Mouse (Mus musculus): Measurements from ENCODE around the gene Sez6l2. TPM values are rescaled to one million over a fixed set of nuclear protein-coding genes. Genes with fewer than 3 reads are reported as not detected.

The Sez6l2 gene
- polyA plus RNA-seq, 1 experiment from 2014 or later = 35.1 TPM

GRCm38 (mm10) chr7:127011717-127012116, 61.4 kb downstream of the Sez6l2 start:
- no peak overlapping the region for H3K27ac ChIP-seq (replicated peaks)
- 73% methylated on average over 2 of the region's 2 CpGs for WGBS
- no peak overlapping the region for H3K4me3 ChIP-seq
- no peaks in the 10 kb centered on the region for H3K27me3 ChIP-seq
- H3K9ac ChIP-seq = no peak overlapping the region
- ATAC-seq (ENCODE audit: low read depth) = no peak
- peaks cover 43% of the 10 kb centered on the region for H3K4me1 ChIP-seq (replicated peaks)
- peaks cover 38% of the 10 kb centered on the region for H3K36me3 ChIP-seq
- no peak overlapping the region for H3K4me2 ChIP-seq
- no peaks in the 10 kb centered on the region for H3K9me3 ChIP-seq

GRCm38 (mm10) chr7:127012374-127012773, 62.0 kb downstream of the Sez6l2 start:
- Histone ChIP-seq H3K4me1 (replicated peaks) (peaks cover 44% of the 10 kb centered on the region), H3K9me3 (no peaks in the 10 kb centered on the region), H3K9ac (no peak overlapping the region), H3K27me3 (no peaks in the 10 kb centered on the region), H3K4me2 (no peak overlapping the region), H3K4me3 (no peak overlapping the region), H3K27ac (replicated peaks) (no peak overlapping the region), H3K36me3 (peaks cover 38% of the 10 kb centered on the region)
- WGBS = 89% methylated on average over 6 of the region's 6 CpGs
- no peak for ATAC-seq (ENCODE audit: low read depth)

GRCm38 (mm10) chr7:127012845-127013244, 62.5 kb downstream of the Sez6l2 start:
- Histone ChIP-seq H3K4me2 (no peak overlapping the region), H3K4me3 (no peak overlapping the region), H3K36me3 (peaks cover 38% of the 10 kb centered on the region), H3K9me3 (no peaks in the 10 kb centered on the region), H3K27me3 (no peaks in the 10 kb centered on the region), H3K27ac (replicated peaks) (no peak overlapping the region), H3K4me1 (replicated peaks) (peaks cover 49% of the 10 kb centered on the region), H3K9ac (no peak overlapping the region)
- WGBS = 96% methylated on average over 10 of the region's 10 CpGs
- ATAC-seq (ENCODE audit: low read depth) = no peak

- WGBS = 95% methylated on average over 6 of the region's 6 CpGs
Measured at GRCm38 (mm10) chr7:127013385-127013784, 63.0 kb downstream of the Sez6l2 start.

GRCm38 (mm10) chr7:127014320-127014719, 64.0 kb downstream of the Sez6l2 start, which contains the start of gene Mvp:
Gene Mvp (minus strand): TSS chr7:127014621.
- no peak for ATAC-seq (ENCODE audit: low read depth)
- Histone ChIP-seq H3K36me3 (peaks cover 38% of the 10 kb centered on the region), H3K4me1 (replicated peaks) (peaks cover 50% of the 10 kb centered on the region), H3K4me2 (peak within 1 kb of the TSS; percentile 92), H3K4me3 (peak within 1 kb of the TSS; percentile 79), H3K27me3 (no peaks in the 10 kb centered on the region), H3K9me3 (no peaks in the 10 kb centered on the region), H3K9ac (peak within 1 kb of the TSS; percentile 52), H3K27ac (replicated peaks) (no peak within 1 kb of the TSS)
- 63% methylated on average over 11 of the region's 11 CpGs for WGBS

More at GRCm38 (mm10) chr7:127013385-127013784, 63.0 kb downstream of the Sez6l2 start:
- H3K4me2 ChIP-seq = no peak overlapping the region; the same call in 1 of the 2 replicates
- peaks cover 50% of the 10 kb centered on the region for H3K4me1 ChIP-seq (replicated peaks)
- ATAC-seq (ENCODE audit: low read depth) = no peak
- no peaks in the 10 kb centered on the region for H3K9me3 ChIP-seq
- no peak overlapping the region for H3K4me3 ChIP-seq
- peaks cover 38% of the 10 kb centered on the region for H3K36me3 ChIP-seq
- no peak overlapping the region for H3K9ac ChIP-seq
- H3K27ac ChIP-seq (replicated peaks) = no peak overlapping the region
- H3K27me3 ChIP-seq = no peaks in the 10 kb centered on the region

- Histone ChIP-seq H3K4me3 (peak overlapping the region; percentile 79), H3K27me3 (no peaks in the 10 kb centered on the region), H3K27ac (replicated peaks) (no peak overlapping the region), H3K36me3 (peaks cover 38% of the 10 kb centered on the region), H3K9me3 (no peaks in the 10 kb centered on the region), H3K4me1 (replicated peaks) (peaks cover 57% of the 10 kb centered on the region), H3K4me2 (peak overlapping the region; percentile 92), H3K9ac (0 out of 2 replicates have a peak overlapping the region, but pooled peaks have one; percentile 12)
- 98% methylated on average over 12 of the region's 12 CpGs for whole genome bisulfite sequencing
- ATAC-seq (ENCODE audit: low read depth) = no peak
Measured at GRCm38 (mm10) chr7:127014993-127015392, 64.6 kb downstream of the Sez6l2 start.

GRCm38 (mm10) chr7:127016081-127016480, 65.7 kb downstream of the Sez6l2 start:
- no peaks in the 10 kb centered on the region for H3K9me3 ChIP-seq
- H3K27me3 ChIP-seq = no peaks in the 10 kb centered on the region
- H3K9ac ChIP-seq = peak overlapping the region; percentile 96
- H3K4me2 ChIP-seq = peak overlapping the region; percentile 92
- WGBS = 1% methylated on average over 10 of the region's 10 CpGs
- peaks cover 35% of the 10 kb centered on the region for H3K36me3 ChIP-seq
- peak overlapping the region; percentile 79 for H3K4me3 ChIP-seq
- H3K4me1 ChIP-seq (replicated peaks) = peaks cover 67% of the 10 kb centered on the region
- peak; percentile 14; the same call in 1 of the 2 replicates for ATAC-seq (ENCODE audit: low read depth)
- peak overlapping the region; percentile 97 for H3K27ac ChIP-seq (replicated peaks)

GRCm38 (mm10) chr7:127016481-127016485, 65.9 kb downstream of the Sez6l2 start, which contains the start of gene Pagr1b:
Gene Pagr1b (minus strand): TSS chr7:127016484.
- Histone ChIP-seq H3K4me1 (replicated peaks) (peaks cover 69% of the 10 kb centered on the region), H3K27me3 (no peaks in the 10 kb centered on the region), H3K27ac (replicated peaks) (peak within 1 kb of the TSS; percentile 97), H3K4me2 (peak within 1 kb of the TSS; percentile 92), H3K4me3 (peak within 1 kb of the TSS; percentile 79), H3K9ac (peak within 1 kb of the TSS; percentile 96), H3K36me3 (peaks cover 35% of the 10 kb centered on the region), H3K9me3 (no peaks in the 10 kb centered on the region)
- no peak for ATAC-seq (ENCODE audit: low read depth)

- 0% methylated on average over 22 of the region's 22 CpGs for WGBS
- H3K4me3 ChIP-seq = peak overlapping the region; percentile 79
- peaks cover 72% of the 10 kb centered on the region for H3K4me1 ChIP-seq (replicated peaks)
- H3K9ac ChIP-seq = peak overlapping the region; percentile 96
- ATAC-seq (ENCODE audit: low read depth) = peak; percentile 48
- no peaks in the 10 kb centered on the region for H3K9me3 ChIP-seq
- H3K4me2 ChIP-seq = peak overlapping the region; percentile 92
- peak overlapping the region; percentile 97 for H3K27ac ChIP-seq (replicated peaks)
- H3K36me3 ChIP-seq = peaks cover 35% of the 10 kb centered on the region
- H3K27me3 ChIP-seq = no peaks in the 10 kb centered on the region
Measured at GRCm38 (mm10) chr7:127016486-127016938, 66.1 kb downstream of the Sez6l2 start.

- Histone ChIP-seq H3K36me3 (peaks cover 40% of the 10 kb centered on the region), H3K9me3 (no peaks in the 10 kb centered on the region), H3K27ac (replicated peaks) (peak within 1 kb of the TSS; percentile 97), H3K4me1 (replicated peaks) (peaks cover 79% of the 10 kb centered on the region), H3K9ac (peak within 1 kb of the TSS; percentile 96), H3K4me2 (peak within 1 kb of the TSS; percentile 92), H3K27me3 (no peaks in the 10 kb centered on the region), H3K4me3 (peak within 1 kb of the TSS; percentile 79)
- ATAC-seq (ENCODE audit: low read depth) = peak; percentile 77
- 4% methylated on average over 39 of the region's 39 CpGs for WGBS
Measured at GRCm38 (mm10) chr7:127016971-127017949, 66.9 kb downstream of the Sez6l2 start, which contains the start of gene Pagr1a. Gene Pagr1a (minus strand): TSS chr7:127017352.

GRCm38 (mm10) chr7:127017950-127018345, 67.6 kb downstream of the Sez6l2 start:
- no peaks in the 10 kb centered on the region for H3K27me3 ChIP-seq
- H3K9ac ChIP-seq = peak overlapping the region; percentile 82
- H3K27ac ChIP-seq (replicated peaks) = peak overlapping the region; percentile 97
- no peaks in the 10 kb centered on the region for H3K9me3 ChIP-seq
- ATAC-seq (ENCODE audit: low read depth) = no peak
- H3K4me3 ChIP-seq = no peak overlapping the region
- whole genome bisulfite sequencing = 67% methylated on average over 6 of the region's 6 CpGs
- H3K4me1 ChIP-seq (replicated peaks) = peaks cover 86% of the 10 kb centered on the region
- H3K36me3 ChIP-seq = peaks cover 40% of the 10 kb centered on the region
- H3K4me2 ChIP-seq = peak overlapping the region; percentile 26; the same call in 1 of the 2 replicates

- no peak for ATAC-seq (ENCODE audit: low read depth)
- H3K27ac ChIP-seq (replicated peaks) = no peak overlapping the region
Measured at GRCm38 (mm10) chr7:127018416-127019305, 68.3 kb downstream of the Sez6l2 start.

More at GRCm38 (mm10) chr7:127018416-127019305, 68.3 kb downstream of the Sez6l2 start:
- Histone ChIP-seq H3K4me3 (no peak overlapping the region), H3K36me3 (peaks cover 40% of the 10 kb centered on the region), H3K9me3 (no peaks in the 10 kb centered on the region), H3K9ac (peak overlapping the region; percentile 82), H3K4me1 (replicated peaks) (peaks cover 89% of the 10 kb centered on the region), H3K27me3 (no peaks in the 10 kb centered on the region), H3K4me2 (peak overlapping the region; percentile 71)
- WGBS = 89% methylated on average over 15 of the region's 15 CpGs

All from neural tube, embryonic 13.5 days (tissue).